Mouse (Mus musculus): ENCODE results near the gene Vamp1. TPM values are rescaled to one million over a fixed set of nuclear protein-coding genes. Genes with fewer than 3 reads are reported as not detected.

Gene Vamp1
- polyA plus RNA-seq, 1 experiment = 32.6 TPM

GRCm38 (mm10) chr6:125217899-125218298 is 2.5 kb downstream of the Vamp1 start:
- no peak overlapping the region for H3K27ac ChIP-seq (ENCODE audit: control insufficient read depth, insufficient read depth, low read depth, low read length, poor library complexity)
- H3K4me1 ChIP-seq (ENCODE audit: control insufficient read depth, insufficient read depth, low read length) = peaks cover 7% of the 10 kb centered on the region
- no peak overlapping the region for H3K4me3 ChIP-seq (replicated peaks; ENCODE audit: control insufficient read depth, low read depth, low read length)
- TF ChIP-seq POLR2A (IDR thresholded peaks at IDR 0.05; ENCODE audit: borderline replicate concordance, control insufficient read depth, low read depth, low read length) = no peak
- TF ChIP-seq CTCF (IDR thresholded peaks at IDR 0.05; ENCODE audit: control insufficient read depth, insufficient read depth, low read length) = no peak
- WGBS = 86% methylated on average over 11 of the region's 11 CpGs

DNA sequence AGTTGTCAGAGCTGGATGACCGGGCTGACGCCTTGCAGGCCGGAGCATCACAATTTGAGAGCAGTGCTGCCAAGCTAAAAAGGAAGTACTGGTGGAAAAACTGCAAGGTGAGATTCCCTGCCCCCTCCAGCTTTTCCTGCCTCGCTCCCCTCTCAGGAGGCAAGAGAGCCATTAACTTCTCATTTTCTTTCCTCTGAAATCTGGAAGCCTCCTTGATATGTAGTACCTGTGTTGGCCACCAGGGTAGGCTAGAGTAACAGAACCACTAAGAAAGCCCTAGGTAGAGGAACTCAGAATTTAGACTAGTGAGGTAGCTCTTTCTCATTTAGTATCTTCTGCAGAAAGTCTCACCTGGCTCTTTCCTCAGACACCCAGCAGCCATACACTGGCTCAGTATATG is 3.6 kb downstream of the Vamp1 start:
- TF ChIP-seq CTCF (IDR thresholded peaks at IDR 0.05; ENCODE audit: control insufficient read depth, insufficient read depth, low read length) = peak; percentile 45; the same call in 1 of the 2 replicates
- no peak for TF ChIP-seq POLR2A (IDR thresholded peaks at IDR 0.05; ENCODE audit: borderline replicate concordance, control insufficient read depth, low read depth, low read length)
- Histone ChIP-seq H3K27ac (ENCODE audit: control insufficient read depth, insufficient read depth, low read depth, low read length, poor library complexity) (peak overlapping the region; percentile 25; the same call in 1 of the 2 replicates), H3K4me1 (ENCODE audit: control insufficient read depth, insufficient read depth, low read length) (peaks cover 7% of the 10 kb centered on the region), H3K4me3 (replicated peaks; ENCODE audit: control insufficient read depth, low read depth, low read length) (peak overlapping the region; percentile 31)
- 32% methylated on average over 4 of the region's 4 CpGs for WGBS

DNA sequence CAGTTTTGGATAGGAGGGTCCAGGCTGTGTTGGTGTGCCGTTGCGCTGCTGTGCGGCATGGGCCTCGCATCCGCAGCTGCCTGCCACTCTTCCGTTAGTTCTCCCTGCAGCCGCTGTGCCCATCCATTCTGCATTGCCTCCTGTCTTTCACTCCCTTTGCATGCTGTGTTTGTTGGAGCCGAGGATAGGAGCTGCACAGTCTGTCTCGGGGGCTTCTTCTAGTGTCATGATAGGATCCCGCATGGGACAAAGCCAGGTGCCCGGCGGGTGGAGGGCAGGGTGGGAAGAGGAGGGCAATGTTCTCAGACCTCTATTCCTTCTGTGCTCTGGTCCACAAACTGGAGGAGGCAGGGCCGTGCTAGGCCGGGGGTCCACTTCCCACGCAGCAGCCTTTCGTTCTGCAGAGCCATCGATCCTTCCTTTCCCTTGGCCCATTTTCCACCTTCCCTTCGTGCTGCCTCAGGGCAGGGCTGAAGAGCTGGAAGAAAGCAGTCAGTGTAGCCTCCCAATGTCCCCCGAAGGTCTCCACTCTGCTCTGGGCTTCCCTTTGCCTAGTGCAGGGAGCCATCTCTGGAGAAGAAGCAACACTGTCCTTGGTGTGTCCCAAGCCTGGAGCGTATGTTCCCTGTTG is 5.9 kb downstream of the Vamp1 start:
- TF ChIP-seq CTCF (IDR thresholded peaks at IDR 0.05; ENCODE audit: control insufficient read depth, insufficient read depth, low read length) (no peak), POLR2A (IDR thresholded peaks at IDR 0.05; ENCODE audit: borderline replicate concordance, control insufficient read depth, low read depth, low read length) (peak; percentile 14; the same call in 1 of the 2 replicates)
- no peak overlapping the region for H3K4me3 ChIP-seq (replicated peaks; ENCODE audit: control insufficient read depth, low read depth, low read length)
- peak overlapping the region; percentile 72; the same call in 1 of the 2 replicates for H3K27ac ChIP-seq (ENCODE audit: control insufficient read depth, insufficient read depth, low read depth, low read length, poor library complexity)
- WGBS = 91% methylated on average over 20 of the region's 20 CpGs
- H3K4me1 ChIP-seq (ENCODE audit: control insufficient read depth, insufficient read depth, low read length) = peaks cover 7% of the 10 kb centered on the region

DNA sequence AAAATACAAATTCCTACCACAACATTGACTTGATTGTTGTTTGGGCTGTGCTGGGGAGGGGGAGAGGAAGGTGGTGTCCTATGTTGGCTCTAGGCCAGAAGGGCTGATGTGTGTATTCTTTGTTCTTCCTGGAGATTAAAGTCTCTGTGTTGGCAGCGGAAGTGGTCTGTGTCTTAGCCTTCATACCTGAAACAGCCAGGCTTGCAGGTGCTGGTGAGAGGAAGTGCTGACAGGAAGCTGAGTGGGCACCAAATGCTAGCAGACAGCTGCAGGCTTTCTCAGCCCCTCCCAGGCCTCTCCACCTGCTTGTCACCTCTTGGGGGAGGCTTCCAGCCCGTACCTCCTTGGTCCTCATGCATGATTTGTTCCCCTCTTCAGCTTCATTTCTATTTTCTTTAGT is 6.8 kb downstream of the Vamp1 start:
- peaks cover 5% of the 10 kb centered on the region for H3K4me1 ChIP-seq (ENCODE audit: control insufficient read depth, insufficient read depth, low read length)
- peak overlapping the region; percentile 72; the same call in 1 of the 2 replicates for H3K27ac ChIP-seq (ENCODE audit: control insufficient read depth, insufficient read depth, low read depth, low read length, poor library complexity)
- WGBS = 28% methylated on average over 2 of the region's 2 CpGs
- no peak overlapping the region for H3K4me3 ChIP-seq (replicated peaks; ENCODE audit: control insufficient read depth, low read depth, low read length)
- TF ChIP-seq CTCF (IDR thresholded peaks at IDR 0.05; ENCODE audit: control insufficient read depth, insufficient read depth, low read length) (no peak), POLR2A (IDR thresholded peaks at IDR 0.05; ENCODE audit: borderline replicate concordance, control insufficient read depth, low read depth, low read length) (no peak)

DNA sequence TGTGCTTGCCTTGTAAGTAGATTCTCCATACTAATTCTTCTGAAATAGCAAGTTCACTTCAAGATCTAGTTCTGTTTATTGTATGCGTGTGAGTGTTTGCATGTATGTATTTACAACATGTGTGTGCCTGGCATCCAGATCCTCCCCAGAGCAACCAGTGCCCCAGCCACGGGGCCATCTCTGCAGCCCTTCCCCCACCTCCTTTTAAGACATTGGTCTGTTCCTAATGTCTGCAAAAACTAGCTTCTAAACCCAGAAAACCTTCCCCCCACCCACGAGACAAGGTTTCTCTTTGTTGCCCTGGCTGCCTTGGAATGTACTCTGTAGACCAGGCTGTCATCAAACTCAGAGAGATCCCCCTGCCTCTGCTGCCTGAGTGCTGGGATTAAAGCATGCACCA is 7.2 kb downstream of the Vamp1 start:
- H3K27ac ChIP-seq (ENCODE audit: control insufficient read depth, insufficient read depth, low read depth, low read length, poor library complexity) = peak overlapping the region; percentile 61; the same call in 1 of the 2 replicates
- peaks cover 5% of the 10 kb centered on the region for H3K4me1 ChIP-seq (ENCODE audit: control insufficient read depth, insufficient read depth, low read length)
- TF ChIP-seq POLR2A (IDR thresholded peaks at IDR 0.05; ENCODE audit: borderline replicate concordance, control insufficient read depth, low read depth, low read length) (no peak), CTCF (IDR thresholded peaks at IDR 0.05; ENCODE audit: control insufficient read depth, insufficient read depth, low read length) (no peak)
- WGBS = 47% methylated on average over 3 of the region's 3 CpGs
- no peak overlapping the region for H3K4me3 ChIP-seq (replicated peaks; ENCODE audit: control insufficient read depth, low read depth, low read length)

- no peak overlapping the region for H3K27ac ChIP-seq (ENCODE audit: control insufficient read depth, insufficient read depth, low read depth, low read length, poor library complexity)
- no peak overlapping the region for H3K4me3 ChIP-seq (replicated peaks; ENCODE audit: control insufficient read depth, low read depth, low read length)
- TF ChIP-seq CTCF (IDR thresholded peaks at IDR 0.05; ENCODE audit: control insufficient read depth, insufficient read depth, low read length) (peak; percentile 62), POLR2A (IDR thresholded peaks at IDR 0.05; ENCODE audit: borderline replicate concordance, control insufficient read depth, low read depth, low read length) (no peak)
- H3K4me1 ChIP-seq (ENCODE audit: control insufficient read depth, insufficient read depth, low read length) = peaks cover 4% of the 10 kb centered on the region
- 85% methylated on average over 5 of the region's 5 CpGs for WGBS
Observed at GRCm38 (mm10) chr6:125225518-125226115, 10.3 kb downstream of the Vamp1 start.

GRCm38 (mm10) chr6:125230571-125230970 is 15.2 kb downstream of the Vamp1 start:
- 0 out of 2 replicates have a peak overlapping the region, but pooled peaks have one; percentile 15 for H3K27ac ChIP-seq (ENCODE audit: control insufficient read depth, insufficient read depth, low read depth, low read length, poor library complexity)
- WGBS = 67% methylated on average over 9 of the region's 9 CpGs
- H3K4me3 ChIP-seq (replicated peaks; ENCODE audit: control insufficient read depth, low read depth, low read length) = no peak overlapping the region
- TF ChIP-seq CTCF (IDR thresholded peaks at IDR 0.05; ENCODE audit: control insufficient read depth, insufficient read depth, low read length) = no peak
- TF ChIP-seq POLR2A (IDR thresholded peaks at IDR 0.05; ENCODE audit: borderline replicate concordance, control insufficient read depth, low read depth, low read length) = no peak
- peaks cover 2% of the 10 kb centered on the region for H3K4me1 ChIP-seq (ENCODE audit: control insufficient read depth, insufficient read depth, low read length)

GRCm38 (mm10) chr6:125231117-125232044 is 16.0 kb downstream of the Vamp1 start, which contains the start of gene Tapbpl:
Tapbpl (minus strand) TSS chr6:125231860.
- peak within 1 kb of the TSS; percentile 85 for H3K4me3 ChIP-seq (replicated peaks; ENCODE audit: control insufficient read depth, low read depth, low read length)
- WGBS = 0% methylated on average over 16 of the region's 16 CpGs
- TF ChIP-seq CTCF (IDR thresholded peaks at IDR 0.05; ENCODE audit: control insufficient read depth, insufficient read depth, low read length) (no peak), POLR2A (IDR thresholded peaks at IDR 0.05; ENCODE audit: borderline replicate concordance, control insufficient read depth, low read depth, low read length) (no peak)
- peaks cover 2% of the 10 kb centered on the region for H3K4me1 ChIP-seq (ENCODE audit: control insufficient read depth, insufficient read depth, low read length)
- peak within 1 kb of the TSS; percentile 94 for H3K27ac ChIP-seq (ENCODE audit: control insufficient read depth, insufficient read depth, low read depth, low read length, poor library complexity)
